Mouse (Mus musculus): Measurements from ENCODE around the gene Jaml. TPM values are rescaled to one million over a fixed set of nuclear protein-coding genes. Genes with fewer than 3 reads are reported as not detected.
A peak's percentile ranks its signal among the peaks of the same experiment; 100 is the strongest.

Gene Jaml
- polyA plus RNA-seq, 1 experiment from 2014 or later: 0.40 TPM

- H3K36me3 ChIP-seq (replicated peaks): no peaks in the 10 kb centered on the region
- ATAC-seq (ENCODE audit: insufficient read depth): no peak
- peak overlapping the region; percentile 30 for H3K4me2 ChIP-seq
- H3K27me3 ChIP-seq: peaks cover 26% of the 10 kb centered on the region
- H3K4me1 ChIP-seq (replicated peaks): peaks cover 8% of the 10 kb centered on the region; the same call in 1 of the 2 replicates
- WGBS (ENCODE audit: insufficient replicate concordance): 4% methylated on average over 10 of the region's 10 CpGs
- H3K27ac ChIP-seq (replicated peaks): no peak overlapping the region
- H3K4me3 ChIP-seq (replicated peaks): no peak overlapping the region
- H3K9ac ChIP-seq: no peak overlapping the region
- H3K9me3 ChIP-seq (replicated peaks): no peaks in the 10 kb centered on the region
Observed at GRCm38 (mm10) chr9:45121769-45122168, 42.8 kb downstream of the Jaml start.

DNA sequence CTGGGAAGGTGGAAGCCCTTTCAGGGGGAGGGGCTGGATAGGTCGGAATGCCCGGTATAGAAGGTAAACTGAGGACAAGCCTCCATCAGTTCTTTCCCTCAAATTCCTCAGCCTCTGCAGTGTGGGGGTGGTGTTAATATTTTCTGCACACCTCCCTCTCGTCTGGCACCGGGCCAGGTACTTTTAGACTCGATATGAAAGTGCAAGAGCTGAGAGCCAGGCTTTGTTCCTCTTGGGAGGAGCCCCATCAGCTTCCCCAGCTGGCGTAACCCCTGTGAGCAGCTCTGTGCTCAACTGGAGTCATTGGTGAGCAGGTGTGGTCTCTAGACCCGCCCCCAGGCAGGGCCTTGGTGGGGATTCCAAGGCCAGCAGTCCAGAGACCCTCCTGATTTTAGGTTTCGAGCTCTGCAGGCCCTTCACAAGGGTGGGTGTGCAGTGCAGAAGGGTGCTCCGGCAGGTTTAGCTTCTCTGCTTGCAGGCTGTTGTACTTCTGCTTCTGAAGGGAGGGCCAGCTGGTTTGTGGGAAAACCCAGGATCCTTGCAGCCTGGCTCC lies 43.3 kb downstream of the Jaml start:
- peak; percentile 25; the same call in 1 of the 2 replicates for ATAC-seq (ENCODE audit: insufficient read depth)
- Histone ChIP-seq H3K27ac (replicated peaks) (no peak overlapping the region), H3K4me3 (replicated peaks) (no peak overlapping the region)

GRCm38 (mm10) chr9:45125211-45125610 lies 46.2 kb downstream of the Jaml start:
- Histone ChIP-seq H3K27ac (replicated peaks) (no peak overlapping the region), H3K27me3 (peaks cover 8% of the 10 kb centered on the region; the same call in 1 of the 2 replicates), H3K4me1 (replicated peaks) (peaks cover 8% of the 10 kb centered on the region; the same call in 1 of the 2 replicates), H3K4me3 (replicated peaks) (no peak overlapping the region), H3K4me2 (no peak overlapping the region), H3K9me3 (replicated peaks) (no peaks in the 10 kb centered on the region), H3K36me3 (replicated peaks) (no peaks in the 10 kb centered on the region), H3K9ac (no peak overlapping the region)
- WGBS (ENCODE audit: insufficient replicate concordance): 73% methylated on average over 14 of the region's 14 CpGs
- no peak for ATAC-seq (ENCODE audit: insufficient read depth)

More for the DNA sequence above, 43.3 kb downstream of the Jaml start:
- Histone ChIP-seq H3K4me2 (peak overlapping the region; percentile 30), H3K27me3 (peaks cover 21% of the 10 kb centered on the region), H3K9ac (no peak overlapping the region), H3K36me3 (replicated peaks) (no peaks in the 10 kb centered on the region), H3K4me1 (replicated peaks) (peaks cover 8% of the 10 kb centered on the region; the same call in 1 of the 2 replicates), H3K9me3 (replicated peaks) (no peaks in the 10 kb centered on the region)
- 24% methylated on average over 9 of the region's 9 CpGs for WGBS (ENCODE audit: insufficient replicate concordance)

GRCm38 (mm10) chr9:45126941-45127340 lies 48.0 kb downstream of the Jaml start:
- no peak overlapping the region for H3K4me3 ChIP-seq (replicated peaks)
- 35% methylated on average over 7 of the region's 7 CpGs for WGBS (ENCODE audit: insufficient replicate concordance)

GRCm38 (mm10) chr9:45130119-45130518 lies 51.1 kb downstream of the Jaml start:
- WGBS (ENCODE audit: insufficient replicate concordance): 56% methylated on average over 3 of the region's 3 CpGs
- Histone ChIP-seq H3K27me3 (peaks cover 11% of the 10 kb centered on the region), H3K9ac (no peak overlapping the region), H3K36me3 (replicated peaks) (no peaks in the 10 kb centered on the region), H3K4me1 (replicated peaks) (no peaks in the 10 kb centered on the region), H3K27ac (replicated peaks) (no peak overlapping the region), H3K4me3 (replicated peaks) (no peak overlapping the region), H3K4me2 (no peak overlapping the region), H3K9me3 (replicated peaks) (no peaks in the 10 kb centered on the region)
- no peak for ATAC-seq (ENCODE audit: insufficient read depth)

More at GRCm38 (mm10) chr9:45126941-45127340, 48.0 kb downstream of the Jaml start:
- ATAC-seq (ENCODE audit: insufficient read depth): no peak
- Histone ChIP-seq H3K9ac (no peak overlapping the region), H3K9me3 (replicated peaks) (no peaks in the 10 kb centered on the region), H3K4me2 (no peak overlapping the region), H3K27me3 (no peaks in the 10 kb centered on the region; the same call in 1 of the 2 replicates), H3K27ac (replicated peaks) (no peak overlapping the region), H3K36me3 (replicated peaks) (no peaks in the 10 kb centered on the region), H3K4me1 (replicated peaks) (peaks cover 5% of the 10 kb centered on the region; the same call in 1 of the 2 replicates)

GRCm38 (mm10) chr9:45133484-45134310 lies 54.7 kb downstream of the Jaml start:
- Histone ChIP-seq H3K9ac (no peak overlapping the region), H3K4me3 (replicated peaks) (no peak overlapping the region), H3K9me3 (replicated peaks) (no peaks in the 10 kb centered on the region), H3K4me1 (replicated peaks) (peaks cover 19% of the 10 kb centered on the region; the same call in 1 of the 2 replicates), H3K36me3 (replicated peaks) (no peaks in the 10 kb centered on the region), H3K27ac (replicated peaks) (no peak overlapping the region), H3K27me3 (peaks cover 47% of the 10 kb centered on the region), H3K4me2 (no peak overlapping the region)
- WGBS (ENCODE audit: insufficient replicate concordance): 17% methylated on average over 5 of the region's 5 CpGs
- ATAC-seq (ENCODE audit: insufficient read depth): no peak

DNA sequence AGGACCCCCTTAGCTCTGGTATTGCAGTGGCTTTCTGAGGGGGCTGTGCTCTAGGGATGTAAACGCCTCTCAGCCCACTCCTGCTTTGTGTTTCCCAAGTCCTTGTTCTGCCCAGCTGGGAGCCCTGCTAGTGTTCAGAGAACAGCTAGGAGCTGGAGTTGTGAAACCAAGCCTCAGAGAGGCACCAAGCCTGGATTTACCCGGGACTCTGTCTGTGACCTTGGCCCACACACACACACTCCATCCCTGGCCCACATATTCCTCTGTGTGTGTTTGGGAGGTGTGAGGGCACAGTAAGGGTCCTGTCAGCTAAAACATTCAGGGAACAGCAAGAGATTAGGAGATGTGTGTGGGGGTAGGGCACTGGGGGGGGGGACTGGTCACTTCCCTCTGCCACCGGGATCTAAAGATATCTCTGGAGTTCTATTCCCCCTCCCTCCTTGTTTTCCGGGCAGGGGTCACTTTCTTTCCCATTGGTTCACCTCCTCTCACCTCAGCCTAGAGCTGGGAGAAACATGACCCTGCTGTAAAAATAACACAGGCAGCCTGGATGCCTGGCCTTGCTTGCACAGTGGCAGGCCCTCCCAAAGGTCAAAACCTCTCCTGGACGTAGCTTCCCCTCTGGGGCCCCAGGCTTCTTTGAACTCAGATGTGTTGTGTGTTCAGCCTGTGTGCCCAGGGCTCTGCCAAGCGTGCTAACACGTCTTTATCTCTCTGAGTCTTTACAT lies 57.6 kb downstream of the Jaml start:
- 8% methylated on average over 7 of the region's 7 CpGs for WGBS (ENCODE audit: insufficient replicate concordance)
- Histone ChIP-seq H3K4me3 (replicated peaks) (no peak overlapping the region), H3K4me2 (no peak overlapping the region; the same call in 1 of the 2 replicates), H3K27ac (replicated peaks) (peak overlapping the region; percentile 74), H3K9me3 (replicated peaks) (no peaks in the 10 kb centered on the region), H3K9ac (no peak overlapping the region), H3K4me1 (replicated peaks) (peaks cover 19% of the 10 kb centered on the region; the same call in 1 of the 2 replicates), H3K36me3 (replicated peaks) (no peaks in the 10 kb centered on the region), H3K27me3 (peaks cover 76% of the 10 kb centered on the region)
- peak; percentile 80 for ATAC-seq (ENCODE audit: insufficient read depth)

GRCm38 (mm10) chr9:45138191-45139032 lies 59.4 kb downstream of the Jaml start, which contains the start of gene Scn4b:
TSS of gene Scn4b (plus strand) at chr9:45138395.
- Histone ChIP-seq H3K9ac (no peak within 1 kb of the TSS), H3K4me1 (replicated peaks) (peaks cover 19% of the 10 kb centered on the region; the same call in 1 of the 2 replicates), H3K9me3 (replicated peaks) (no peaks in the 10 kb centered on the region), H3K4me3 (replicated peaks) (peak within 1 kb of the TSS; percentile 42), H3K36me3 (replicated peaks) (no peaks in the 10 kb centered on the region), H3K4me2 (peak within 1 kb of the TSS; percentile 65), H3K27ac (replicated peaks) (no peak within 1 kb of the TSS), H3K27me3 (peaks cover 93% of the 10 kb centered on the region)
- 1% methylated on average over 73 of the region's 76 CpGs for WGBS (ENCODE audit: insufficient replicate concordance)
- no peak for ATAC-seq (ENCODE audit: insufficient read depth)

DNA sequence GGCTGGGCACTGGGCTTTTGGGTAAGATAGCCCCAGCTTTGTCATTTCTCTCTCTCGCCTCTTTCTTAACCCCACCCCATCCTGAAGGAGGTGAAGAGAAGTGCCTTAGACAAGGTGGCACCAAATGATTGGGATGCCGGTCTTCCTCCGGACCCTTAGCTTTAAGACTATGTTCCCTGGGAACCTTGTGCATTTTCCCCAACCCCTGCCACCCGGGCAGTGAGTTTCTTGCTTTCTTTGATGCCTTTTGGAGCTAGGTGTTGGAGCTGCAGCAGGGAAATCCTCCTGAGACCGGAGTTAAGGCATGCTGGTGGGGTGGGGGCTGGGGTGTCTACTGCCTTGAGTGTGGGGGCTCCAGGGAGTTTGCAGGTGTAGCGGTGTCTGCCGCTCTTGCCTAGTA lies 60.1 kb downstream of the Jaml start:
- 12% methylated on average over 7 of the region's 7 CpGs for WGBS (ENCODE audit: insufficient replicate concordance)
- H3K36me3 ChIP-seq (replicated peaks): no peaks in the 10 kb centered on the region
- H3K27me3 ChIP-seq: peaks cover 94% of the 10 kb centered on the region
- no peak overlapping the region for H3K9ac ChIP-seq
- H3K27ac ChIP-seq (replicated peaks): no peak overlapping the region
- H3K9me3 ChIP-seq (replicated peaks): no peaks in the 10 kb centered on the region
- no peak for ATAC-seq (ENCODE audit: insufficient read depth)
- H3K4me2 ChIP-seq: peak overlapping the region; percentile 65
- H3K4me1 ChIP-seq (replicated peaks): peaks cover 19% of the 10 kb centered on the region; the same call in 1 of the 2 replicates
- peak overlapping the region; percentile 42 for H3K4me3 ChIP-seq (replicated peaks)

DNA sequence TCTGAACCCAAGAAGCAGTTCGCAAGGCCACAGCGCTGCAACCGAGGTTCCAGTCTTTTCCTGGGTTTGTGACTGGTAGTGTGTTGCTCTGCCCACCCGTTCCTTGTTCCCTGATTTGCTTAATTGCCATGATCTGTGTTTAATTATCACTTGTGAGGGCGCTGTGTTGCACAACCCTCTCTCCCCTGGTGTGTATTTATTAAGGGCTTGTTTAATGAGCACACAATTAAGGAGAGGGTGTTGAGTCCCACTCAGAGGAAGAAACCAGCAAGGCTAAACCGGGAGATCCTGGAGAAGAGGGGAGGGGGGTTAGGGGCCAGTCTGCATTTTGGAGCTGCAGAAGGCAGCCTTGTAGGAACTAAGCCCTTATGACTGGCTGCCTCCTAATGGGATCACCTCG lies 62.0 kb downstream of the Jaml start:
- no peaks in the 10 kb centered on the region for H3K9me3 ChIP-seq (replicated peaks)
- peaks cover 11% of the 10 kb centered on the region; the same call in 1 of the 2 replicates for H3K4me1 ChIP-seq (replicated peaks)
- H3K9ac ChIP-seq: no peak overlapping the region
- 43% methylated on average over 7 of the region's 7 CpGs for WGBS (ENCODE audit: insufficient replicate concordance)
- H3K27ac ChIP-seq (replicated peaks): no peak overlapping the region
- no peaks in the 10 kb centered on the region for H3K36me3 ChIP-seq (replicated peaks)
- peaks cover 96% of the 10 kb centered on the region for H3K27me3 ChIP-seq
- no peak overlapping the region for H3K4me3 ChIP-seq (replicated peaks)
- ATAC-seq (ENCODE audit: insufficient read depth): no peak
- no peak overlapping the region for H3K4me2 ChIP-seq

All from liver, embryonic 15.5 days (tissue).